Mouse (Mus musculus) retina, postnatal 7 days (tissue): ENCODE measurements around the gene Nfam1.
A peak's percentile ranks its signal among the peaks of the same experiment; 100 is the strongest.

ENCODE experiments used
- DNase-seq: peaks from one replicate; pipeline ENCODE4 v3.0.0-alpha.2; 2012; ENCODE audit warnings: low read depth, low spot score

Gene Nfam1

GRCm38 (mm10) chr15:82995239-82995638, 37.9 kb downstream of the Nfam1 start:
- DNase-seq, result no peak

GRCm38 (mm10) chr15:82992911-82993310, 40.2 kb downstream of the Nfam1 start:
- DNase-seq, result no peak

DNA sequence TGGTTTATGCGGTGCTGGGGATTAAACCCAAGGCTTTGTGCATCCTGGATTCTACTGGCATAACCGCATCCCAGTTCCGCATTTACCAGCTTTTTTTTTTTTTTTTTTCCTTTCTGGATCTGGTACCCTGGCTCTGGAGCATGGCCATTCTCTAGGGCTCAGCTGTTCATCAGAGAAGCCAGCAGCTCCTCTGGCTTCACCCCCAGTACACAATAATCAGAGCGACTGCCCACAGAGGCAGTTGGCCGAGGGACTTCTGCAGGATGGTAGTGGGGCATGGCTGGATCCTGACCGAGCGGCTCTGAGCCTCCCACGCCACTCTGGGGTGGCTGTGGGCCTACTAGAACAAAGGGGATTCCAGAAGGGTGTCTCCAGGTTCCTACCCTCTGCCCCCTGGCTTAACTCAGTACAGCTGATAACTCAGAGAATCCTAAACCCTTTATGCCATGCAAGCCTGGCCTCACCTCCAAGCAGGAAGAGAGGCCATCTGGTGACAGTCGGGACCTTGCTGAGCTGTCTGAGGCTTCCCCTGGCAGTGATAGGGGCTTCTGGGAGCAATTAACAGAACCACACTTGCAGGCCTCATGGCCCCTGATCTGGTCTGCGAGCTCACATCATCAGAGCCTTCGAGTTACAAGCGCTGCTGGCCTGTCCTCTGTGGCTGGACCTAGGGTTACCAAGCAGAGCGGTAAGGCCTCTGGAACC, 40.9 kb downstream of the Nfam1 start:
- DNase-seq, result no peak

DNA sequence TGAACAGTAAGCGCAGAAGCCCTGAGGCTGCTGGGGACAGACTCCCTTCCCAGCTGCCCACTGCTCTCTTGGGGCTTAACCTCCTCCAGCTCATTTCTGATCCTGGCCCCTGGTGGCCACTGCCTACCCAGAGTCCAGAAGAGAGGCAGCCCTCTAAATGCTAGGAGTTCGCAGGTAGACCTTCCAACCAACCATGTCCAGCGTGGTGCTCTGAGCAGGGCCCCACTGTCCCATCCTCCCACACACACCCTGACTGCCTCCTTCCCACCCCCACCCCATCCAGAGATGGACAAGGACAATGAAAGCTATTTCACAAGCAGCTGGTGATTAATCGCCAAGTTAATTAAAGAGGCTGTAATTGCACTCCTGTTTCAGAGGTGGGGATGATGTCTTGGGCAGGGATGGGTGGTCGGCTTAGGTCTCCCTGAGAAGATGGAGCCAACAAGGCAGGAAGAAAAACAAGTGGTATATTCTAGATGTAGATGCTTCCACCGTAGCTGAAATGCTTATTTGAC, 43.9 kb downstream of the Nfam1 start:
- DNase-seq, result no peak

GRCm38 (mm10) chr15:82987732-82988112, 45.4 kb downstream of the Nfam1 start, which contains the start of gene Tcf20:
Tcf20 (minus strand) TSS chr15:82987872.
- DNase-seq, result peak; percentile 67

GRCm38 (mm10) chr15:82987014-82987731, 45.9 kb downstream of the Nfam1 start:
- no peak for DNase-seq

DNA sequence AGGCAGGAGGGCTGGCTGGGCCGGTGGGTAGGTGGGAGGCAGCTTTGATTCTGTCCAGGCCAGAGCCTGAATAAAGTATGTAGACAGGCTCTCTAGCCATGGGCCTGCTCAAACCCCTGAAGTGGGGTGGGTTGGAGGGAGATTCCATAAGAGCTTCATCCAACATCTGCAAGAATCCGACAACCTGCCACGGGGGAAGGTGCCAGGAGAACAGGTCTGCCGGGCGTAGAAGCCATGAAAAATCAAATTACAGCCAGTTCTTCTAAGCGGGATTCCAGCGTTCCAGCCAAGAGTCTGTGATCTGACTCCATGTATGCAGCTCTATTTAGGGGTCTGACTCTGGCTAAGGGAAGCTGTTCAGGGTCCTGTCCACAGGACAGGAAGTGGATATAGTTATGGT, 48.5 kb downstream of the Nfam1 start:
- DNase-seq, result no peak

DNA sequence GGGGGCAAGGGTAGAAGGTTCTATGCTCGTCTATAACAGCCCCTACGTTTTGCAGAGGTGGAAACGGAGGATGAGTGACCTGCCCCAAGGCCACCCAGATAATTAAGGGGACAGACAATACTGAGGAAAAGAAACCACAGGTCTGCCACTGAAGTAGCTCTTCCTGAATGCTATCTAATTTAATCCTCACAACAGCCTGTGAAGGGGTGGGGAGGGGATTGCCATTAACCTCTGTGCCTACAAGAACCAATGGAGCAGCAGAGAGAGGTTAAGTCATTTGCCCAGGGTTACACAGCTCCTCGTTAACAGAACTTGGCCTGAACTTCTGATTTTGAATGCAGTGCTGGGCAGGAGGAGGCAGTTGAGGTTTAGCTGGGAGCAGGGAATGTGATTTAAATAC, 49.0 kb downstream of the Nfam1 start:
- no peak for DNase-seq

DNA sequence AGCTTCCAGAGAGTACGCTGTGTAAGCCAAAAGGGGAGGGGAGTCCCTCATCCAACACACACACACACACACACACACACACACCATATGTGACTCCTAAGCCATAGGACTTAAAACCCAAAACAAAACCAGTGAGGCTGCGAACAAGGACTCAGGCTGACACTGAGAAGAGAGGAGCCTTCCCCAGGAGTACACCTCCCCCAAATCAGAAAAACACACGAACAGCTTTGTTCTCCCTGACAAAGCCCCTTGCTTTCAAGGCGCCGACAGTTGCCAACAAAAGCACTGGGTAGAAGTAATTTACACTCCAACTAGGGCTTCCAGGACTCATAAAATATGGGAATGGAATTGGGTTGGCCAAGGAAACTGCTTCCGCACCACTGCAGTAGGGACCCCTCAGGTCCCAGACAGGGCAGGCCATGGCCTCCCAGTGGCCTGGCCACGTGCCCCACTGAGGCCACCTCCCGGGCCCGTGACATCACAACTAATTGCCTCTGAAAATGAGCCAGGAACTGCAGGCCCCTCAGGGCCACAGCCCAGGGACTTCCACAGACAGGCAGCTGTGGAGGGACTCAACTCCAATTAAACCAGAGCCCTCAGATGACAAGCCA, 49.6 kb downstream of the Nfam1 start:
- DNase-seq, result no peak

DNA sequence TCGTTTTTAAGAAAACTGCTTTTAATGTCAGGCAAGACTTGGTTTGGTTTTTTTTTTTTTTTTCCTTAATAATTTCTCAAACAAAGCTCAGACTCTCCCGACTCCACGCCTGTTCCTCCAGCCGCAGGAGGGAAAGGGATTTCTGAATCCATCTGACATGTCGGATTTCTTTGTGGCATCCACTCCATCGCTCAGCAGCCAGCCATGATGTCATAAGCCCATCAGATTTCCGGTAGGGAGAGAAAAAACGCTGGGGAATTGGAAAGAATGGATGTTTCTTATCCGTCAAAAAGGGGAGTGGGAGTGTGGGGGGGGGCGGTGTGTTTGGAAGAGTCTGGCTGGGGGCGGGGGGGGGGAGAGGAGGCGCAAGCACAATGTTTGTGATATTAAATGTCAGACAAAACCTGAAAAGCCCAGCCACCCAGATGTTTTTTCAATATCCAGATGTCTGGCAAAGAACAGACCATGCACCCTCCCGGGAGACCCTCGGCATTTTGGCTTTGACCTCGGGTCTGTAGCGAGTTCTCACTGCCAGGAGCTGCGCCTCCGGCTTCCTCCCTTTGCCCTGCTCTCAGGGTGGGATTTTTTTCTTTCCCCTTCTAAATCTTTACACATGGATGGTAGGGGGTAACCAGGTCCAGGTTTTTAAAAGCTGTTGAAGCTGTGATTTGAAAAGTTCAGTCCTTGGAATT, 50.2 kb downstream of the Nfam1 start:
- no peak for DNase-seq

DNA sequence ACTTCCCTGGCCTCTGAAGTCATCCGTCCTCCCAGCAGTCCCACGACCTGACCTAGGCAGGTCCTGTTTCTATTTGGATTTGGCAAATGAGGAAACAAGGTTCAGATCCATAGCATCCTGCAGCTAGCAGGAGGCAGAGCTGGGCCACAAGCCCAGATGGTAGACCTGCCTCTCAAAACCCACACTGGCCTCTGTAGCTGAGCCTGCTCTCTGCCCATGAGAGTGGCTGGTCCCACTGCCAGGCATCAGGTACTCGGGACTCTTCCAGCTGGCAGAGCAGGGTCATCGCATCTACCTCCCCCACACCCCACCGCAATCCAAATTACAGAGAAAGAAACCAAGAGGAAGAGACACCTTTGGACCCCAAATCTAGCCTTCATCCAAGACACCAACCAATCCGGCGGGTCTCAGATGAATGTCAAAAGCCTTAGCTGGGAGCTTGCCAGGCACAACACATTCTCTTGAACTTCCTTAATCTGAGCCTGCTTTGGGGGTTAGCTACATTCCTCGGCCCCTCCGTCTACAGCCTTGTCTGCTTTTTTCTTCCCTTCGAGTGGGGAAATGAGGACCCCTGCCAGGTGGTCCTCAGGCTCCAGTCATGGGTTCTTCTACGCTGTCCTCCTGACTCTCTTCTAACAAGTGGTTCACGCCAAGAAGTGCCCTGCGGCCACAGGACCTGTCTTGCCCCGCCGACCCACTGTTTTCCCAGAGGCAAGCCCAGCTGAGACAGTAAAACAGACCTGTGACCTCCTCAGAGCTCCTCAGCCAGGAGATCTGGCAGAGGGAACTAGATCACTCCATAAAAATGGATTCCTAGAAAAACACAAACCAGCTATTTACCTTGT, 51.2 kb downstream of the Nfam1 start:
- DNase-seq, result no peak

GRCm38 (mm10) chr15:82979531-82979930, 53.6 kb downstream of the Nfam1 start:
- no peak for DNase-seq

DNA sequence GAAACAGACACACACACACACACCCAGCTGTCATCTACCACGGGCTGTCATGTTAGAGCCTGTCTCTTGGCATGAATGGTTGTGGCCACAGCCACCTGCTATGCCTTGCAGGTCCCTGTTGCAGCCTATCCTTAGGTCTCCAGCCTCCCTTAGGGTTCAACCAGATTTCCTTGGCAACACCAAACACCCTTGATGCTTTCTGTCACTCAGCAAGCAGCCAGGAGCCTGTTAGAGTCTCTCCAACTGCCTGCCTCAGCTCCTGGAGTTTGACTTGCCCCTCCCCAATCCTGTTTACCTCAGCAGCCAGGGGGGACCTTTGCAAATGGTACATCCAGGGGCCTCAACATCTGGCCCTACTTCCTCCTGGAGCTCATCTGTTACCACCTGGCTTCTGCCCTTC, 58.6 kb downstream of the Nfam1 start:
- DNase-seq, result no peak

DNA sequence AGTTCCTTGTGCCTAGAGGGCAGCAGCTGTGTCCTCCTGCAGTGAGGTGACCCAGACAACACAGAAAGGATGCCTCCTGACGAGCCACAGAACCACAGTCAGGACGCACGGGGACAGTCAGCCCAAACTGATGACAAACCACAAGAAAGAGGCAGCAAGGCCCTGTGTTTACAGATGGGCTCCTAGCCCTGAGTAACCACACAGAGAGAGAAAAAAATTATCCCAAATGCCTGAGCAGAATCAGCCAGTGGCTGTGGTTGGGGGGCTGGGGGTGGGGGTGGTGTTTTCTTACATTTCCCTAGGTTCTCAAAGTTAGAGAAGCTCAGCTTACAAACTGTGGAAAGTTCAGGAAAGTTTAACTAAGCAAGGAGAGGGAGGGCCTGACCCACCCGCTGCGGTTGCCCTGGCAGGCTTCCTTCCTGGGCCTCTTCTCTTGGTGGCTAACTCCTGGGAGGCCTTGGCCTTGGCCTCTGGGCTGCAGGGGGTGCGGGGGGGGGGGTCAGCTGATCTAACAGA, 63.8 kb downstream of the Nfam1 start:
- DNase-seq, result no peak

- DNase-seq, result no peak
Measured at GRCm38 (mm10) chr15:82968449-82968848, 64.7 kb downstream of the Nfam1 start.

GRCm38 (mm10) chr15:82967947-82968346, 65.2 kb downstream of the Nfam1 start:
- no peak for DNase-seq

GRCm38 (mm10) chr15:82964266-82964825, 68.8 kb downstream of the Nfam1 start:
- no peak for DNase-seq

DNA sequence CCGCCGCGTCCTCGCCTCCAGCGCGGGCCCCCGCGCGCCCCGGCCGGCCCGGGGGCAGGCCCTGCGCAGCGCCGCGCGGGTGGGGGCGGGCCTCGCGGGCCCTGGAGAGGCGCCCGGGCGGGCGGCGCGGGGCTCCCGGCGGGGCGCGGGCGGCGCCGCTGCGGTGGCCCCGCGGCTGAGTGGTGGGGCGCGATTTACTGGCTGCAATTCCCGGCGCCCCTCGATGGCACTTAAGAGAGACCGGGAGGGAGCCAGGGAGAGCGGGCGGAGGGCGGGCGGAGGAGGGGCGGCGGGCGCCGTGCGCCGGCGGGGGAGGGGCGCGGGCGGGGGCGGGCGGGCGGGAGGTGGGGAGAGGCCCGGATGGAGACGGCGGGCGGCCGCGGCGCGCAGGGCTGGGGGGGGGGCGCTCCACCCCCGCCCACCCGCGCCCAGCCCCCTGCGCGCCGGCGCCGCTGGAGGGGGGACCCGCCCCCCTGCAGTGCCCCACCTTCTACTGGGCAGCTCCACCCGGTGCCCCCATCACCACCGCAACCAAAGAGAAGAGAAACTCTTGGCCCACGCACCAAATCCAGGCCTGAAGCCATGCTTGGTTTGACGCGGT, 69.5 kb downstream of the Nfam1 start:
- DNase-seq, result no peak

- DNase-seq, result no peak
Measured at GRCm38 (mm10) chr15:82963090-82963489, 70.0 kb downstream of the Nfam1 start.

DNA sequence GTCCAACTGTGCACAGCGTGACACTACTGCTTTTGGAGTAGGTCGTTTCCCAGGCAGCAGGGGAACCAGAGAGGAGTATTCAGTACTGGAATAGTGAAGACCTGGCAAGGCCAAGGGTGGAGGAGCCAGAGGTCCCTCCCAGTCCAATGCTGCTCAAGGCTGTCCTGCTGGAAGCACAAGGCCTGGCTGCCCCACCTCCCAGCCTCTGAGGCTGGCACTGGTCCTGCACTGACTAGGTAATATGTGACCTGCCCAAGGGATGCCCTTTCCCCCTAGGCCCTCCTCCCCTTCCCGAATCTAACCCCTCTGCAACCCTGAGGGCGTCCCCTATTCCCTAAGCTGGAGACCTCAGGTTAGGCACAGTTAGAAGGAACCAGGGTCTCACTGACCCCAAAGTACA, 70.6 kb downstream of the Nfam1 start:
- no peak for DNase-seq
